ENCODE assay signal across 9 mouse cellular contexts in genomic region chr4:42961592-42961991, GRCm38 (mm10). TPM values are rescaled to one million over a fixed set of nuclear protein-coding genes. Genes with fewer than 3 reads are reported as not detected.
DNase-seq lines count a peak whose midpoint lies in the region; ATAC-seq and TF ChIP-seq lines count a peak whose summit lies in the region.
"Had no signal": no experiment of that assay in that cellular context is flagged by ENCODE, and none has a peak within 500 bp of the region (broad histone marks: within the 10 kb centered on the region; RNA-seq: fewer than 3 reads in every experiment).

No protein-coding gene starts in this region.

- ATAC-seq in frontal cortex, adult (ENCODE audit: low TSS enrichment), result peak; percentile 38; the same call in 1 of the 2 replicates
- ATAC-seq in hematopoietic stem cell, adult 5-6 weeks (replicated peaks in 1 of 2; ENCODE audit: insufficient read depth in 1 of 2, low FRiP score in 2 of 2, low TSS enrichment in 1 of 2, low read depth in 1 of 2, poor library complexity in 2 of 2, severe bottlenecking in 2 of 2), result peak; percentile 58 to 61; a peak in 3 of 4 replicates

- no peaks in the 10 kb centered on the region for H3K4me1 ChIP-seq in lung, adult 2 months (ENCODE audit: control insufficient read depth, insufficient read depth, low read length)

- peak; percentile 90 for TF ChIP-seq CTCF in lung, adult 2 months (IDR thresholded peaks at IDR 0.05; ENCODE audit: insufficient read depth, low read length)

- TF ChIP-seq POLR2A in lung, adult 2 months (IDR thresholded peaks at IDR 0.05; ENCODE audit: borderline replicate concordance, extremely low read depth, low read depth, low read length), result no peak

- no peak overlapping the region for H3K4me3 ChIP-seq in lung, adult 2 months (replicated peaks; ENCODE audit: extremely low read depth, low read depth, low read length)
- H3K4me3 ChIP-seq: hindbrain, embryonic 15.5 days had no signal

- 16% methylated on average over 4 of the region's 4 CpGs for WGBS in lung, adult 2 months

- DNase-seq in frontal cortex, postnatal 10 days (ENCODE audit: low spot score in 2 of 2), result no peak
- peak; percentile 56 for DNase-seq in urinary bladder, postnatal 14 days (ENCODE audit: low spot score)
- DNase-seq in urinary bladder, postnatal 4 days (ENCODE audit: low spot score in 2 of 2), result no peak
- peak; percentile 66 to 74 for DNase-seq in cerebellum, postnatal 36 days
- peak; percentile 57 for DNase-seq in lung, adult 2 months
- DNase-seq in right cerebral cortex, postnatal 4 days, result peak; percentile 65

RNA-seq across cellular contexts. Expression of gene 1700022I11Rik, which starts 7.8 kb away (rescaled TPM):
- total RNA-seq in hematopoietic stem cell, adult 5-6 weeks (2017), result 2.6 TPM in 1 of 2 replicates, not detected in the other
- not detected in 2 replicates for polyA plus RNA-seq in lung, adult 2 months (2012; rRNA removed)

RNA-seq across cellular contexts. Expression of gene Dnajb5, which starts 12.0 kb away (rescaled TPM):
- total RNA-seq in hematopoietic stem cell, adult 5-6 weeks (2017), result 0.65 and 1.3 TPM in 2 replicates
- 20.0 and 22.1 TPM in 2 replicates for polyA plus RNA-seq in lung, adult 2 months (2012; rRNA removed)

RNA-seq across cellular contexts. Expression of gene Vcp, which starts 38.7 kb away (rescaled TPM):
- total RNA-seq in hematopoietic stem cell, adult 5-6 weeks (2017), result 275 and 278 TPM in 2 replicates
- polyA plus RNA-seq in lung, adult 2 months (2012; rRNA removed), result 118 and 146 TPM in 2 replicates

RNA-seq across cellular contexts. Expression of gene Phf24, which starts 45.1 kb away (rescaled TPM):
- not detected in 2 replicates for total RNA-seq in hematopoietic stem cell, adult 5-6 weeks (2017)
- 7.6 and 10.3 TPM in 2 replicates for polyA plus RNA-seq in lung, adult 2 months (2012; rRNA removed)

RNA-seq across cellular contexts. Expression of gene Fancg, which starts 48.7 kb away (rescaled TPM):
- 13.8 and 25.6 TPM in 2 replicates for total RNA-seq in hematopoietic stem cell, adult 5-6 weeks (2017)
- polyA plus RNA-seq in lung, adult 2 months (2012; rRNA removed), result 9.1 and 12.8 TPM in 2 replicates

Comparison
In these comparisons a context has a peak if more than half of its experiments do, and no peak if none do; other contexts are left out.
1. DNase-seq: peak in urinary bladder, postnatal 14 days (single experiment), cerebellum, postnatal 36 days (2 of 2), lung, adult 2 months (single experiment) and right cerebral cortex, postnatal 4 days (single experiment); none in frontal cortex, postnatal 10 days (0 of 2) and urinary bladder, postnatal 4 days (0 of 2).